Mouse (Mus musculus): ENCODE measurements at regions not wholly inside any gene's neighbourhood (a gene's known extent, or its start where the extent isn't known, plus 50 kb on each side); places are given as distances from the start of the nearest gene placed in this dataset.

DNA sequence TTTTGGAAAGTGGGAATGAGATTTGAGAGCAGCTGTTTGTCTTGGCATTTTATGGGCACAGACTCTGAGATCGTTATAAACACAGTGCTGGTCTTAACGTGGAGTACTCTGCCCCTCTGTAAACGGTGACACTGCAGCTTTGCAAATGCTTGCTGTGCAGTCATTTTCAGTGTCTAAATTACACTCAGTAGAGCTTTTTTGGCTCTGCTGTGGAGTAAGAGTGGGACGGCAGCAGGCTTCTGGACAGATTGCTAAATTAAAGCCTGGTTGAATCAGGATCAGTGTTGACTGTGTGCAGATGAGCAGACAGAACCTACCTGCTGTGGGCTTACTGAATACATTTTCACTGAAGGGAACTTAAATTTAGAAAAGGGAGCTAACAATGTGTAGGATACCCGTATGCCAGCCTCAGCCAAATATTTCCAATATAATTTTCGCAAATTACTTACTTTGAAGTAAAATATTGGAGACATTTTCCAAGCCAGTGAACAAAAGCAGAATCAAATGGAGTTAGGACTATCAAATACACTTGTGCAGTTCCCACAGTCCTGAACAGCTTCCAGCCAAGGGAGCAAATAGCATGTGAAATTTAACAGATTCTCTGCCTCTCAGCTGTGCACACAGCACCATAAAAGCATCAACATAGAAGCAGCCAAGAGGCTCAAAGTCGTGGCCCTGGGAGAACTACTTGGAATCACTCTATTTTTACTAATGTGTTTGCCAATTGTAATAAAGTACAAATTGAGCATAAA, 148.1 kb upstream of the Stac start:
- DNase-seq (ENCODE audit: low spot score in 2 of 2) = no peak

DNA sequence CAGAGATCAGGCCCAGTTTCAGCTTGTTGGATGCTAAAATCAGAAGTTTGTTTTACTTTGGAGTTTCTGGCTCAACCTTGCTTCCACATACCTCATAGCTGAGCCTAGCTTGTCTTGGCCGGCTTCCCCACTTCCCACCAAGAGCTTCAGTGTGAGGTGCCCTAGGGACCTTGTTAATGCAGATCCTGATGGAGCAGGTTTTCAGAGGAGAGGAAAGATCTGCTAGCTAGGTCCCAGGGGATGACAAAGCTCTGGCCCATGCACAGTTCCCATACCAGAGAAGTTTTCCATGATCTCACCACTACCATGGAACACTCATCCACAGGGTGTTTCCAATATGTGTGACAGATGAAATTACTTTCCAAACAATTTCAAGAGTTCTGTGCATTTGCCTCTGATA, 131.9 kb upstream of the Stac start:
- no peak for DNase-seq (ENCODE audit: low spot score in 2 of 2)

DNA sequence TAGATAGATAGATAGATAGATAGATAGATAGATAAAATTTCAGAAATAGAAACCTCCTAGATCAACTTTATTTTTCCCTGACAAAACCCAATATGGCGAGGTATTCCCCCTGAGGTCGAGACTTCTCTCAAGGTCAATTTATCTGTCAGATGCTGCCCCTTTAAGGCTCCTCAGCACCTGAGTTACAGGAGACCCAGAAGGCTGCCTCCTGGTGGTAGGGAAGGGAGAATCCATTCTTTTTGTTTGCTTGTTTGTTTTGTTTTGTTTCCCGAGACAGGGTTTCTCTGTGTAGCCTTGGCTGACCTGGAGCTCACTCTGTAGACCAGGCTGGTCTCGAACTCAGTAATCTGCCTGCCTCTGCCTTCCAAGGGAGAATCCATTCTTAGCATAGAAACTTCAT, 127.3 kb upstream of the Stac start:
- DNase-seq (ENCODE audit: low spot score in 2 of 2) = no peak

DNA sequence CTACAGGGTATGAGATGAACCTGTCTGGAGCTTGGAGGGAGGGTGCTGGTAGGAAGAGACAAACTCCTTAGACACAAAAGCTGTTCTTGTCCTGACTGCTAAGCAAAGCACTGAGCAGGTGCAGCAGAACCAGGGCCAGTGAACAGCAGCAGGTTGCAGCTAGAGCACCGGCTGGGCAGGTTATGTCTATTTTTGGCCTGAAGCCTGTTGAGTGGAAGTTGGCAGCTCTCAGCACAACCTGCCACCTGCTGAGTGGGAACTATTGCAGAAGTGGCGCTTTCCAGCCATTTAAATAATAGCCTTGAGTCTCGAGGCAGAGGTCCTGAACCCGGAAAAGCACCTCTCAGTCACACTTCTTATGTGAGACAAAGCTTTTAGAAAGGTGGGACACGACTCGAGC, 114.8 kb upstream of the Stac start:
- no peak for DNase-seq (ENCODE audit: low spot score in 2 of 2)

DNA sequence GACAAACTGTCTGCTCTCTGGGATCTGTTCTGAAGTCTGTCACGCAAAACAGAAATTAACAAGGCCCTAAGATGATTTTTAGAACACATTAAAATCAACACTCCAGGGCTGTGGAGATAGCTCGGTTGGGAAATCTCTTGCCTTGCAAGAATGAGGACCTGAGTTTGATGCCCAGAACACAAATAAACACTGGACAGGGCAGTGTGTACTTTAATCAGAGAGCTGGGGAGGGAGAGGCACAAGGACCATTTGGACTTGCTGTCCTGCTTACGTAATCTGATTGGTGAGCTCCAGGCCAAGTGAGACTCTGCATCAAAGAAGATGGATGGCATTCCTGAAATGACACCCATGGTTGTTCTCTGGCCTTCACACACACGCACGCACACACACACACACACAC, 111.2 kb upstream of the Stac start:
- DNase-seq (ENCODE audit: low spot score in 2 of 2) = no peak

DNA sequence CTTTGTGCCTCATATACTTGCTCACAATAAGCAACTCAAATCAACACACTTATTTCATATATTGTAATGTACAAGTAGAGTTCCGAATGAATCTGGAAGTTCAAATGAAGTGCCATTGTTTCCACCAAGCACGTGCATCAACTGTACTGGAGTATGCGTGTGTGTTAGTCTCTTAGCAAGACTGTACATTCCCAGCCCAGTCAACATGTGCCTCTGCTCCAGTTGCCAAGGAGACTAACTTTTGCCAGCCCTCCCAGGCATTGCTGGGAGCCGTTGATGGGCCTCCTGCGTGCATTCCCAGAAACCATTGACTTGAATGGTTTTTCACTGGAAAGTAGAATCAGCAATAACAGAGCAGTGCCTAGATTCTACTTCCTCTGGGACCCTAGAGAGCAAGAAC, 110.7 kb upstream of the Stac start:
- DNase-seq (ENCODE audit: low spot score in 2 of 2) = no peak

DNA sequence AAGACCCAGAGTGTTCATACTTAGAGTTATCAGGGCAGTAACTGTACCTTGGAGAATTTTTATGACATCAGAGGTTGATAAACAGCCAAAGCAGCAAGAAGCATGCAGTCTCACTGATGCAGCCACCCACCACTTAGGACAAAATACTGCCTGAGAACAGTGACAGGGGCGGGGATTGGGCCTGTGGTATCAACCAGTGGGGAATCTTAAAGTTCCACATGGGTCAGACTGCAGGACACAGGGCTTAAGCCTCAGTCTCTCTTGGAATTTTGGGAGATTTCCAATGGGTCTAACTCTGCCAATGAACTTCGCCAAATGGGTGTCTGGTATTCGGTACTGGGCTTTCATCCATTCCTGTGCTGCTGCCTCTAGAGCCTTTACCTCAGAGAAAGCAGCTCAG, 88.8 kb upstream of the Stac start:
- DNase-seq (ENCODE audit: low spot score in 2 of 2) = no peak

DNA sequence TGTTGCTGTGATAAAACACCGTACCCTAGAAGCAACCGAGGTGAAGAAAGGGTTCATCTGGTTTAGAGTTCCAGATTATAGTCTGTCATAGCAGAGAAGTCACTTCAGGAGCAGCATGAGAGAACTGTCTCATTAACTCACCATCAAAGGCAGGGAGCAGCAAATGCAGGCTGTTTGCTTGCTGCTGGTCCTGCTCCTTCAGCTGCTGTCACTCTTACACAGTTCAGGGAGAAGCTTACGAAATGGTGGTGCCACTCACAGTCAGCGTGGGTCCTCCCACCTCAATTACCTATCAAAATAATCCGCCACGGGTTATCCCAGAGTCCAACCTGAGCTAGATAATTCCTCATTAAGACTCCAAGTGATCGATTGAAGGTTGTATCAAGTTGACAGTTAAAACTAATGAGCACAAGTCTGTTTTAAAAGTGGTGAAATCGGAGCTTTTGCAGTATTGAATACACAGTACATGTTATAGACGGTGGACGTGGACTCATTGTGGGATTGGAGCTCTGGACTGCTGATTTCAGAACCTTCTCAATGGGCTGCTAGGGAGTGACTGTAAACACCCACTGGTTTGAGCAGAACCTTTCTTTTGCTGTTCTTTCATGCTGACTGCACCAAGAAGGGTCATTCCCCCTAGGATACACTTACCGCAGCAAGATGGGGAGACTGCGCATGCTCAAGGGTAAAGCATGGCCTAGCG, 87.4 kb upstream of the Stac start:
- no peak for DNase-seq (ENCODE audit: low spot score in 2 of 2)

DNA sequence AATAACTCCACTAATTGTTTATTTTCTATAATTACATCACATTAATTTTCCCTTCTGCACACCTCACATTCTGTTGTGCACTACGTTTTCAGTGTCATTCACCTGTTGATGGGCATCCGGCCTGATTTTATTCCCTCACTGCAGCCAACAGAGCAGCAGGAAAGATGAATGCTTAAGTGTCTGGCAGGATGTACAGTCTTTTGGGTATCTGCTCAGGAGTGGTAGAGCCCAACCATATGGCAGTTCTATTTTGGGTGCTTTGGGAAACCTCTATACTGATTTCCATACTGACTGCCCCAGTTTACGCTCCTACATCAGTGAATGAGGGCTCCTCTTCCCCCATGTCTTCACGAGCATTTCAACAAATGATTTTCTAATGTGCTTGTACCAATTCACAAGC, 84.1 kb upstream of the Stac start:
- DNase-seq (ENCODE audit: low spot score in 2 of 2) = no peak

DNA sequence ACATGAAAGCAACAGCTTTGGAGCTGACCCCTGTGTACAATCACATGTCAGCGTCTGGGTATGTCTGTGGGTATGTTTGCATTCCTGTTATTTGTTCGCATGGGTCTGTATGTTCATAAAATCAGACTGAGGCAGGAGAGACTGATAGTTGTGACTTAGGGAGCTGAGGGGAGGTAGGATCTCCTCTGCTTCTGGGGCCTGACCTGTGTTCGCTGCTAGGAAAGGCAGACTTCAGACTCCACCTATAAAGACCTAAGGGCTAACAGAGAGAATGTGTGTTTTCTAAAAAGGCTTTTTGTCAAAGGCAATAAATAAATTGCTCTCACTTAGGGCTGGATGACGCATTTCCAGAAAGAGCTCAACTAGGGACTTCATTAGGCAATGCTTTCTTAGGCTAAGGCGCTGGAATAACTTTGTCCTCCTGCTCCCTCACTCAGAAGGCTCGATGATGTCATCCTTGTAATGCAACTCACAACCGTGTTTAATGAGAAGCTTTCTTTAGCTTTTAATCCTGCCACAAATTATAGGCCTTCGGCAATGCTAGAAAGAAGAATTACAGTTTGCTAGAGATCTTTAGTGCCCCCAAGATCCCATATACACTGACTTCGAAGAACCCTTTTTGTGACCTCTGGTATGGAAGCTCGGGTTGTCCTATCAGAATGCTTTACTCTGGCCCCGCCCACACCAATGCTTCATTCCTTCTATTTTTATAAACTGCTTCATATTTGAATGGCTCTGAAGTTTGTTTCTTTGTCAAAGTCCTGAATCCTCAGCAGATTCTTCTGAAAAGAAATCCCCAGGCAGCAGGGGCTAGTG, 72.7 kb upstream of the Stac start:
- no peak for DNase-seq (ENCODE audit: low spot score in 2 of 2)

DNA sequence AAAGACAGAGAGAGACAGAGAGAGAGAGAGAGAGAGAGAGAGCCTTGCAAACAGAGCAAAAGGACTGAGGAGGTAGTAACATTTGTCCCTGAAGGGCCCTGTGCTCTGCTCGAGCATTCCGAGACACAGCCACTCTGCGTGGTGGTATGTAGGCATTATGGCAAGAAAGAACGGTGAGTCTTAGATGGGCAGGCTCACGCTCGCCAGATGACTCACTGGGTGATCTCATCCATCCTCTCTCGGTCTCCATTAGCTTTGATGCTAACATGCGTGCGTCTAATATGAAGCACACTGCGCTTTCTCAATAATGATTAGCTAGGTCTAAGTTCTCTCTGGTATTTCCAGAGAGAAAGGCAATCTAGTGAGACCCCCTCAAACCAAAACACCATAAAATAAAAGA, 65.1 kb upstream of the Stac start:
- DNase-seq (ENCODE audit: low spot score in 2 of 2) = no peak

DNA sequence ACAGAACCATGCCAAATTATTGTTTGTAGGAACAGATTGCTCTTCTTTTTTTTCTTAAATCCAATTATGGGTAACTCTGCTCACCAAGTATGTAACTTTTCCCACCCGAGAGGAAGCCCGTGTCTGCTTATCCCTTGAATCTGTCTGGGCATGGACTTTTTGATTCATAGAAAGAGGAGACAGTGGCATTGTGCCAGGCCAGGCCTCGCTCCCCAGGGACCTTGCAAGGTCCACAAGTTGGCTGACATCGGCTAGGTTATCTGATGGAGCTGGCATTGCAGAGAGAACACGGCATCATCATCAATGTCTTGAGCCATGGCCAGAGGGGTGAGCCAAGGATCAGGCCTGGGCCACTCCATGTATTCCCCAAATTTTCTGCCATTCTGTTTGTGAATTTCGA, 56.0 kb upstream of the Stac start:
- no peak for DNase-seq (ENCODE audit: low spot score in 2 of 2)

DNA sequence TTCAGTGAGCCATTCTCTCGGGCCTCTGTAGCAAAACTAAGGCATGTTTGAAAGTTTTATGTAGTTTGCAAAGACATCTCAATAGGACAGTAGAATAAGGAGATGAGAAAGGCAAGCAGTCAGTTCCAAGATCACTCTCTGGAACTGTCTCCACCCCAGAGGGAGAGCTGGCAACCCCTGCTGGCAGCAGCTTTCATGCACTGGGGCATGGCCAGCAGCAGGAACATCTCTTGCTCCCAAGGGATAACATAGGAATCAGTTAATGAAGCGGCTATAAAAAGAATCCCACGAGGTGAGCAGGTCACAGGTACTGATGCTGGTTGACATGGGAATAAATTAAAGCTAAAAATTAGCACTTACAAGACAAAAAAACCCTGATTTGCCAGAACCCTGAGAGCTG, 55.1 kb upstream of the Stac start:
- DNase-seq (ENCODE audit: low spot score in 2 of 2) = no peak

Data from spleen, postnatal 4 days (tissue).